Mouse (Mus musculus) heart, embryonic 13.5 days (tissue): Measurements from ENCODE around the gene Klhl32. TPM values are rescaled to one million over a fixed set of nuclear protein-coding genes. Genes with fewer than 3 reads are reported as not detected.

Experiments
- ATAC-seq: fragments of 200-750 bp; cut with Nextera tagmentation; 2 replicates; pipeline ENCODE4 v1.8.0; 2017; ENCODE audit warnings: moderate TSS enrichment; ENCODE audit not compliant: insufficient number of reproducible peaks, low FRiP score, low TSS enrichment; ENCODE audit errors: extremely low read depth
- H3K27ac ChIP-seq: fragments of 300-500 bp; sonication (generic); replicated peaks from 2 replicates; pipeline ENCODE4 v1.5.1; 2015; ENCODE audit warnings: moderate library complexity, mild to moderate bottlenecking, inconsistent platforms
- H3K27me3 ChIP-seq: fragments of 300-500 bp; sonication (generic); replicated peaks from 2 replicates; pipeline ENCODE4 v1.6.1; 2015; ENCODE audit warnings: mild to moderate bottlenecking, inconsistent platforms
- H3K36me3 ChIP-seq: fragments of 300-500 bp; sonication (generic); 2 replicates; pipeline ENCODE4 v1.6.1; 2015; ENCODE audit warnings: mild to moderate bottlenecking, inconsistent platforms
- H3K4me1 ChIP-seq: fragments of 300-500 bp; sonication (generic); 2 replicates; pipeline ENCODE4 v1.6.1; 2015; ENCODE audit warnings: inconsistent platforms
- H3K4me2 ChIP-seq: fragments of 300-500 bp; sonication (generic); 2 replicates; pipeline ENCODE4 v1.6.1; 2015; ENCODE audit warnings: inconsistent platforms, mild to moderate bottlenecking, moderate library complexity
- H3K4me3 ChIP-seq: fragments of 300-500 bp; sonication (generic); 2 replicates; pipeline ENCODE4 v1.5.1; 2015; ENCODE audit warnings: moderate library complexity, mild to moderate bottlenecking, inconsistent platforms
- H3K9ac ChIP-seq: fragments of 300-500 bp; sonication (generic); 2 replicates; pipeline ENCODE4 v1.6.1; 2015; ENCODE audit warnings: inconsistent platforms, mild to moderate bottlenecking, moderate library complexity
- H3K9me3 ChIP-seq: fragments of 300-500 bp; sonication (generic); 2 replicates; pipeline ENCODE4 v1.6.1; 2016; ENCODE audit warnings: inconsistent platforms
- WGBS: fragments of 180-500 bp; shearing (Covaris S2); methylation state at CpG from one replicate; pipeline ENCODE4 v1.1.7; 2015; ENCODE audit warnings: mixed read lengths; 5-methylcytosine and 5-hydroxymethylcytosine counted together
- polyA plus RNA-seq: library from polyadenylated mRNA; unstranded; fragments of >200 nt; fragmentation: Nextera tagmentation; extraction: Ambion mirVana; gene quantifications from 2 replicates; pipeline ENCODE4 v1.2.1, GENCODE M21; 2015

The Klhl32 gene
- polyA plus RNA-seq, 1 experiment from 2014 or later, result 2.9 TPM

DNA sequence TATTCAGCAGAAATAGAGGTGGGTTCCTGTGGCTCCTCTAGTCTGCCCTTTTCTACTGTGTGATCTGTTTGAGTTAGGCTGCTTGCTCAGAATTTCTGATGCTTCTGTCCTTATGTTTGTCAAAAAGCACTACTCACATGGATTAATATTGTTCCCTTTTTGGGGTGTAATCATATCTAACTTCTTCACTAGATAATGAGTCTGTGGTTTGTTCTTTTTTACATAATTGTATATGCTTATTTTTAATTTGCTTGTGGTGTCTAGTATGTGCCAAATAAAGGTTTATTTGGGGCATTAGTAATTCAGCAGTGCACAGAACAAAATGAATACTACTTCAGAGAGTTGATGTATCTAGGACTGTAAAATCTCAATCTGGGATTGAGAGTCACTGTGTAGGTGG, 256.1 kb downstream of the Klhl32 start:
- no peak for ATAC-seq
- Histone ChIP-seq H3K27me3 (no peaks in the 10 kb centered on the region), H3K27ac (no peak overlapping the region), H3K4me1 (peaks cover 15% of the 10 kb centered on the region), H3K4me2 (no peak overlapping the region), H3K4me3 (no peak overlapping the region), H3K9ac (no peak overlapping the region), H3K9me3 (no peaks in the 10 kb centered on the region), H3K36me3 (peaks cover 29% of the 10 kb centered on the region)

DNA sequence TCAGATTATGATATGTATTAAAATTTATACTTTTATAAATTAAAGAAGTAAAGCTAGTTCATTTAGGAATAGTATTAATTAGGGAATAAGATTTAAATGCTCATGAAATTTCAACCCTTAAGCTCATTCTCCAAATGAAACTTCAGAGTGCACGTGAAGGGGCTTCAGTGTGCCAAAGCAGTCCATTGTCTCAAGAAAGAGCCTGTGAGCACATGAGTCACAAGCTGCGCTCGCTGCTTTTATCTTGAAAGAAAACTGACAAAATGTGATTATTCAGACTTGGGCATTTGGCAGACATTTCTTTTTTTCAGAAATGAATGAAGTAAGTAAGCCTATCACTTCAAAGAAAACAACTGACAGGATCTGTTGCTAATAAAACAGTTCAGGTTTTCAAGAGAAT, 266.9 kb downstream of the Klhl32 start:
- peaks cover 49% of the 10 kb centered on the region for H3K36me3 ChIP-seq
- no peak for ATAC-seq
- 71% methylated on average over 3 of the region's 3 CpGs for WGBS
- no peak overlapping the region for H3K9ac ChIP-seq
- H3K27ac ChIP-seq, result no peak overlapping the region
- no peak overlapping the region for H3K4me3 ChIP-seq
- no peak overlapping the region for H3K4me2 ChIP-seq
- no peaks in the 10 kb centered on the region for H3K27me3 ChIP-seq
- no peaks in the 10 kb centered on the region for H3K9me3 ChIP-seq
- no peaks in the 10 kb centered on the region for H3K4me1 ChIP-seq

DNA sequence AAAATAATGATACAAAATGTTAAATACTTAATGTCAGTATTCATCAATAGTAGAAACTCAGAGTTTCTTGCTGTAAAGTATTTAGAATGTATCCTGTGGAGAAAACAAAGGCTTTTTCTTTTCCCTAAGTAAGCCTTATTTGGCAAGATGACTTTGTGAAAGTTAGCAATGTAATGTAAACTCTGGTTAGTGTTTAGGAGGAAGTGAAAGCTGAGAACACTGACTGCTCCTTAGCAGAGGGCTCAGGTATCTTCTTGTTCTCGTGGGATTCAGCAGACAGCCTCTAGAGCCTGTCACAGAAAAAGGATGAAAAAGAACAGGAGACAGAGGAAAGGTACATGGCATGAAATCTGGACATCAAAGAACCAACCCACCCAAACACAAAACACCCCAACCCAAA, 268.6 kb downstream of the Klhl32 start:
- H3K4me1 ChIP-seq, result no peaks in the 10 kb centered on the region
- no peaks in the 10 kb centered on the region for H3K9me3 ChIP-seq
- ATAC-seq, result no peak
- H3K9ac ChIP-seq, result no peak overlapping the region
- no peaks in the 10 kb centered on the region for H3K27me3 ChIP-seq
- H3K4me3 ChIP-seq, result no peak overlapping the region
- H3K4me2 ChIP-seq, result no peak overlapping the region
- WGBS, result 43% methylated on average over 1 of the region's 1 CpGs
- H3K36me3 ChIP-seq, result peaks cover 44% of the 10 kb centered on the region
- H3K27ac ChIP-seq, result no peak overlapping the region

DNA sequence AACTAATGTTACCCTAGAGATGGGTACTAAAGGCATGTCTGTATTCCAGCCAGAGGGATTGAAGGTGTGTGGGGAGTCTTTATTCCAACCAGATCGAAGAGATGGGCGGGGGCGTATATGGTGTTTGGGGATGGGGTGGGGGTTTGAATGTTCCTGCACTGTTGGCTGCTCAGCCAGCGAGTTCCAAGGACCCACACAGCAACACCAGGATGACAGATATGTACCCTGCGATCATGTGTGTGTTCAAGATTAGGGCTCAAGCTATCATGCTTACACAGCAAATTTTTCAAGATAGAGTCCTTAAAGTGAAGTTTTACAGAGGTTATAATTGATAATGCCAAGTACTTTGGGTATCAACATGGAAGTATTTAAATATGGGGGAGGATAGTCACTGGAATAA, 273.3 kb downstream of the Klhl32 start:
- no peak overlapping the region for H3K9ac ChIP-seq
- no peaks in the 10 kb centered on the region for H3K9me3 ChIP-seq
- H3K36me3 ChIP-seq, result peaks cover 32% of the 10 kb centered on the region
- H3K4me1 ChIP-seq, result no peaks in the 10 kb centered on the region
- H3K4me3 ChIP-seq, result no peak overlapping the region
- no peaks in the 10 kb centered on the region for H3K27me3 ChIP-seq
- H3K27ac ChIP-seq, result no peak overlapping the region
- WGBS, result 86% methylated on average over 5 of the region's 5 CpGs
- H3K4me2 ChIP-seq, result no peak overlapping the region
- no peak for ATAC-seq

DNA sequence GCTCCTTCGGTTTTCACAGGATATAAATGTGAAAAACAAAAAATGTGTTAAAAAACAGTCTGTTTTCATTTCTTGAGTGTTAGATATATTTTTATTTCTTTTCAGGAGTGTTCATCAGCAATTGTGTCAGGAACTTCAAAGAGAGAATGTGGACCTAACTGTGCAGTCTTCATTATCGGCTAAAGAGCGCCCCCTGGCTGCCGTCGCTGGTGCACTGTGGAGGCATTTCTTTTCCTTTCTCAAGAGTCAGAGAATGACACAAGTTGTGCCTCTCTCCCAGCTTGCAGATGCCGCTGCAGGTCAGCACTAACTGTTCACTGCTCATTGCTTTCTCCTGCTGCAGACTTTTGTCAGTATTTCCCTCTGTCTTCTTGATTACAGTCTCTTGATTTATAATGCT, 276.6 kb downstream of the Klhl32 start:
- Histone ChIP-seq H3K9me3 (no peaks in the 10 kb centered on the region), H3K4me1 (no peaks in the 10 kb centered on the region), H3K27me3 (no peaks in the 10 kb centered on the region), H3K36me3 (peaks cover 20% of the 10 kb centered on the region), H3K4me3 (no peak overlapping the region), H3K4me2 (no peak overlapping the region), H3K27ac (no peak overlapping the region), H3K9ac (no peak overlapping the region)
- ATAC-seq, result no peak
- 16% methylated on average over 6 of the region's 6 CpGs for WGBS

DNA sequence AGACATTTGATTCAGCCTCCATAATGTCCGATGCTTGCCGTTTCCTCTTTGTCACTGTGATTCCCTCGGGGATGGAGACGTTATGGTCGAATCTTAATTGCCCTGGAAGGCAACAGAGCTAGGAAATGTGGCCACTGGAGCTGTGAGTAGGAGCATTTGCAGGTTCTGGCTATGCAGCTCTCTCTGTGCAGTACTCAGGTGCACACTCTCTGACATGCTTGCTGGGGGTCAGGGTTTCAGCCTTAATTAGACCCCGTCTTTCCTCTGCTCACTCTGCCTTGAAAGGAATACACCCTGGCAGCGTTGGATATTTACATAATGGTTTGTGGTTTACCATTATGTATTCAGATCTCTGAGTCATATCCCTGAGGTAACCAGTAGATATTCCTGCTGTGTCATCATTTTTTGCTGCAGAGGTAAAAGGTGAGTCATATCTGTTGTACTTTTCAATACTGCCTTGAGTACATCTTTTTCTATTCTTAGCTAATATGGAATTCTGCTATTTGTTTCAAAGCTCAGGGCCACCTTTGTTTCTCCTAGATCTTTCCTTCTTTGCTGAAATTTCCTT, 281.9 kb downstream of the Klhl32 start:
- Histone ChIP-seq H3K9ac (no peak overlapping the region), H3K27ac (no peak overlapping the region), H3K27me3 (no peaks in the 10 kb centered on the region), H3K4me2 (no peak overlapping the region), H3K9me3 (no peaks in the 10 kb centered on the region), H3K4me1 (peaks cover 11% of the 10 kb centered on the region), H3K36me3 (no peaks in the 10 kb centered on the region), H3K4me3 (no peak overlapping the region)
- WGBS, result 89% methylated on average over 7 of the region's 7 CpGs
- ATAC-seq, result no peak

DNA sequence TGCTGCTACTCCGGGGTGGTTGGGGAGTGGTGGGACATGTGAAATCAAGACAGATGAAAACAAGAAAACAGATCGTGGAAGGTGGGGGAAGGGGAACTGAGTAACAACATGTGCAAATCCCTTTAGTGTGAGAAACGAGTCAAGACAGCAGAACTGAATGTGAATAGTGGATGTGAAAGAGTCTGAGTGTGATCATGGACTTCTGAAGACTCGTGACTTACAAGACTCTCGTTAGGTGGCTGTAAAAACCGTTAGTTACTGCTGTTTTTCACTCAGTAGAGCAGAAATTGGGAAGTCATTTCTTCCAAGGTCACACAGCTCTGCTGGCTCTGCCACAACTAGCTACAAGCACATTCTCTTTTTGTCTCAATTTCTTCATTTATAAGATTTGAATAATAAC, 282.9 kb downstream of the Klhl32 start:
- Histone ChIP-seq H3K27ac (no peak overlapping the region), H3K9ac (no peak overlapping the region), H3K4me2 (no peak overlapping the region), H3K4me3 (no peak overlapping the region), H3K4me1 (peaks cover 11% of the 10 kb centered on the region), H3K27me3 (no peaks in the 10 kb centered on the region), H3K9me3 (no peaks in the 10 kb centered on the region), H3K36me3 (no peaks in the 10 kb centered on the region)
- ATAC-seq, result no peak
- WGBS, result 68% methylated on average over 6 of the region's 6 CpGs

Other genes with a start within 250 kb of the Klhl32 start
- gene Ndufaf4, start 47.0 kb upstream of the Klhl32 start, polyA plus RNA-seq, result 65.1 and 67.1 TPM in 2 replicates
- 0.33 and 0.50 TPM in 2 replicates for gene Gpr63, start 115.3 kb upstream of the Klhl32 start, polyA plus RNA-seq